Mouse (Mus musculus) thymus, postnatal 36 days (tissue): ENCODE results near the gene 4930412O13Rik.

ENCODE experiments used
- DNase-seq, 2 experiments: peaks; one replicate each; pipeline ENCODE4 v3.0.0; 2022; ENCODE audit warnings: mixed read lengths in 2 of 2

Gene 4930412O13Rik

GRCm38 (mm10) chr2:9881051-9881591 is at the start of gene 4930412O13Rik:
Gene 4930412O13Rik (plus strand): TSS chr2:9881252.
- peak in 1 of 2 experiments; percentile 42 for DNase-seq

DNA sequence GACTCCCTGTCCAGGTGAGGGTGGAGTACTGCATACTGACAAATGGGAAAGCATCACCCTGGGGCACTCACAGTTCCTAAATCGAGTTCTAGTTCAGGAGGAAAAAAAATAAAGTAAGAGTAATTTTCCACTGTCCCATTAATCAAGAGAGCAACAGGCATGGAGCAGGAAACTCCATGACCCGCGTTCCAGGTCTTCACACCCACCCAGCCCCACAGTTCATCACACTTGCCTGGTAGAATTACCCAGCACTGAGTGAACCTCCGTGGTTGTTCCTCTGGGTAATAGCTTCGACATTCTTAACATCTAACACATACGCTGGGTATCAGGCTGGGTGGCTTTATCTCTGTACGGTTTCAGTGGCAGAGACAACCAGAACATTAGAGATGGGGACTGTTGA is 47.3 kb upstream of the 4930412O13Rik start:
- DNase-seq = no peak

- DNase-seq = no peak
These were observed 45.9 kb upstream of the 4930412O13Rik start for GRCm38 (mm10) chr2:9835195-9835594.

DNA sequence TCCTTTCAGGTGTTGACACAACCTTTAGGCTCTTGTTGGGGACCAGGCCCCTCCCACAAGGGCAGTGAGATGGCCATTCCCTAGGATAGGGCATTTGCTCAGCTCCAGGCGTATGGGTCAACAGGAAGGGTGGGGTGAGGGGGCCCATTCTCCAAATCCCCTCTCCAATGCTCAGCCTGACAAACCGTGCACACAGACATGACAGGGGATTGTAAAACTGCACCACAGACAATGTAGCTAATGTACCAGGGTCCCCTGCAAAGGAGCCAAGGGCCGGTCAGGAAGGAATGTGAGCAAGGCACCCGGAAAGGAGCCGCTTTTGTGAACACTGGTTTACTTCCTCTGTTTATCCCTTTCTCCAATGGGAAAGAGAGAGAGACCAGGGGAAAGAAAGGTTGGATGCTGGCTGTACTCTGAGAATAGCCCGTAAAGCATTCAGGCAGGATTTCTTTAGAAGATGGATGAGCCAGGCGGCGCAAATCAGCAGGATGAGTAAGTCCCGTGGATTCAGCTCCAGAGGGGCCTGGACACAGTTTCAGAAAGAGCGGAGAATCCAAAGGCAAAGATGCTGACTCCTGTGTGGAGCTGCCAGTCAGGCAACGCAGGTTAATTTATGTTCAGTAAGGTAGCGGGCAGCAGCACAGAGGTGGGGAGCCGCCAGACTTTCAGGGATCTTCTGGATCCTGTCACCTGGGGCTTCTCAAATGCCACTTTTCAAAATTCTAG is 28.0 kb upstream of the 4930412O13Rik start:
- DNase-seq = no peak

DNA sequence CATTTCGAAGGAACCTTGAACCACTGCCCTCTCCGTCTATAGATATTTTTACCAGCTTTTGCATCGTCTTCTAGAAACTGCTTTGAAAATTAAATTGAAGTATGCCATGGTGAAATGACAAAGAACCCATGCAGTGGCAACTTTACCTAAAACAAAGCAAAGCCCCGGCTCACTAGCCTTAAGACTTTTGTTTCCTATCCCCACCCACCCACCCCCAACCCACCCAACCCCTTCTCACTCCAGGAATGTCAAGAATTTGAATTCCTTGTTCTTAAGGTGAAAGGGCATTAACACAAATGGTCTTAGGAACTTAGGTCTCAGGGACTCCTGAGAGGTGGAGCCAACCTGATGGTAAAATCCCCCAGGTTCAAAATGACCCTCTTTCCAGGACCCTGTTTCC is 25.2 kb upstream of the 4930412O13Rik start:
- DNase-seq = no peak

DNA sequence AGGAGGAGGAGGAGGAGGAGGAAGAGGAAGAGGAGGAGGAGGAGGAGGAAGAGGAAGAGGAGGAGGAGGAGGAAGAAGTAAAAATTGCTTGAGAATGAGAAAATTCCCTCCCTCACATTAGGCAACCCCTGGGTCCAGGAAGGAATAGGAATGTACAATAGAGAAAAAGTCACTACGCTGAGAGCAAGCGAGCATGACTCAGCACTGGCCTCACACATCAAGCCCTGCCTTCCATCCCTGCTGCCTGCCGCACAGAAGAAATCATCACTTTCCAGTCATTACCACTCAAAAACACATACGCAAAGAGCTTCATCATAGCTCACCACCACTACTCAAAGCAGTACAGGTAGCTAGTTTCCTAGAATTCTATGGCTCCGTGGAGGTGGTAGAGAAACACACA is 20.4 kb upstream of the 4930412O13Rik start:
- DNase-seq = no peak

DNA sequence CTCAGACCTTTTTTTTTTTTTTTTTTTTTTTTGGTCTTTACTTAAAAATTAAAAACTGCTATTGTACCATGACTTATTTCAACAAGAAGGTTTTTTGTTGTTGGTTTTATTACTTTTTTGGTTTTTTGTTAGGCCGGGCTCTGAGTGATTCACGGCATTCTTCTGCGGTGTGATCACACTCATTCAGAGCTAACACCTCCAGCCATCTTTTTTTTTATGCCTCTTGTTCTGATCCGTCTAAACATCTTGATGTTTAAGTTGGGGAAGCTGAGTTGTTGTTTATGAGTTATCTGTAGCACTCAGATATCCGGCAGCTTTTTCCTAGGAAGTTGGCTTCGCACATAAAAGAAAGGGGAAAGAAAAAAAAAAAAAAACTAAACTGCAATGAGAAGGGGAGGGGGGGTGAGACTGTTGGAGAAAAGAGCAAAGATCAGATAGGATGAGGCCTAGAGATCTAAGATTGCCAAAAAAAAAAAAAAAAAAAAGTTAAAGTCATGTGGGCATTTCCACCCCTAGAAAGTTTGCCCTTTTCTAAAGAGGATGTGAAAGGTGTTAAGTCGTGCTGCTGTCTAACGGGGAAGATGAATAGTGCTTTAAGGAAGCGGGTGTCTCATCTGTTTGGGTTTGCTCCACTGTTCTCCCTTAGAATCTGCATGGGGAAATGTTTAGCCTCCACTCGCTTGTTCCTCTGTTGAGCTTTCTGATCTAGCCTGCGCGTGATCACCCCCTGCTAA is 13.8 kb upstream of the 4930412O13Rik start:
- no peak for DNase-seq

DNA sequence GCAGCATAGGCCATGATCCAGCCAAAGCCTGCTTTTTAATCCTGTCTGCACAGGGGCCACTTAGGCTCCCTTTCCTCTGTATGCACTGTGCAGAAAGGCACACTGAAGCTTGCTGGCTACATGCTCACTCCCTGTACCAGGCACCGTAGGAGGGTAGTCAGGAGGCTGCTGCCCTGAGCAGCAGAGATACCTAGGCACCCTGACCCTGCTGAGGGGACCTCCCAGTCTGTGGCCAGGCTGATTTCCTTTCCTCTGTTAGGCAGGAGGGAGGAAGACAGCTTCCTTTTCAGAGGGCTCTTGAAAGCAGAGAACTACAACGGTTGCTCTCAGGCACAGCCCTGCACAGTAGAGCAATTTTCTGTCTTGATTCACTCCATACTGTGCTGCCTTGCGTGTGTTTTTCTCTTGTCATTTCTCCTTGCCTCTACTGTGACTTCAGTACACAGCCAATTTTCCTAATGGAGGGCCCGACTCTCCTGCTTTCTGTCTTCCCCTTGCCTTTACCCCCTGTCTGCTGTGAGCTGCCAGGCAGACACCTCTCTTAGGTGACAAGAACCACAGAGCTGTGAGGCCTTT is 9.8 kb upstream of the 4930412O13Rik start:
- peak; percentile 51 to 65 for DNase-seq

DNA sequence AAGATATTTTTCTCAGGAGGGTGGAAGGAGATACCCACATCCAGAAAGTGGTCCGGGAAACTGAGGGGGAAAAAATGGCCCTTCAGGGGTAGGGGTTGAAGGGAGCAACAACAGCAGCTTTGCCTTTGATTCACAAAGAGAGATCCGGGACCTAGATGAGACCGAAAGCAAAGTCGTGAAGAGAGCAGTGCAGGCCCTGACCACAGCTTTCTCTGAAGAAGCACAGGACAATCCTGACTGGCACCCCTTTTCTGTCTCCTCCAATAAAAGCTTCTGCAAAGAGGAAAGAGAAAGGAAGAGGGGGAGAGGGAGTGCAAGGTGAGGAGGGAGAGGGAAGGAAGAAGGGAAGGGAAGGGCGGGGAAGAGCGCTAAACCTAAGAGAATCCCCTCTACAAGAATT is 9.3 kb upstream of the 4930412O13Rik start:
- peak in 1 of 2 experiments; percentile 44 for DNase-seq

DNA sequence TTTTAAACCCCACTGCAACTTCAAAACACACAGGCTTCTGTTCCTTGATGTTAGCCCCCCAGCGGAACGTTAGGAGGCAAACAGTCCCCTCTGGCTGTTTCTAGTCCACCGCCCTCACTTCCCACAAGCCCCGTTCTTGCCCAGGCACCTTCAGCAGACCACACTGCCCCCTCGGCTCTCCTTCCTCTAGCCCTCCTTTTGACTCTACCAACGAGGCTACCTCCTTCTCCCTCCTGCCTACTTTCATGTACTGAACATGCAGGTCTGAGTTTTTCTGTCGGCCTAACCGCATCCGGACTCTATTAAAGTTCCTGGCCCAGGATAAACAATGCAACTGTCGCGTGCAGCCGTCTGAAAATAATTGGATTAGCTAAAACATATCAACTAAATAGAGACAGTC is 8.4 kb upstream of the 4930412O13Rik start:
- DNase-seq = peak; percentile 46

DNA sequence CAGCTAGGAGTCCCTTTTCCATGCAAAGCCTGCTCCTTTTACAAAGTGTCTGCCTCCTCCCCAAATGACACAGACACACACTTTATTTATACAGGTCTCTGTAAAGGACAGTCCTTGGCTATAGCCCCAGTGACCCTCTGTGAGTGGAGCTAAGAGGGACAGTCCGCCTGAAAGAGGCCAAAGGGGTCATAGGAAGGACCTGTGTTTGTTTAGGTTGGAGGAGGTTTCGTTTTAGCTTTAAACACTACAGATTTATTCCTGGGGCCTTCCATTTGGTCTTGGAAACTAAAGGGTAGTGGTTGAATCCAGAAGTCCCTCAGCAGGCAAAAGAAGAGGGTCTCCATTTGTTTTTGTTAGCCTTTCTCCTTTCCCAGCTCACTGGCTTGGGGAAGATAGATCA is 7.3 kb upstream of the 4930412O13Rik start:
- no peak for DNase-seq

DNA sequence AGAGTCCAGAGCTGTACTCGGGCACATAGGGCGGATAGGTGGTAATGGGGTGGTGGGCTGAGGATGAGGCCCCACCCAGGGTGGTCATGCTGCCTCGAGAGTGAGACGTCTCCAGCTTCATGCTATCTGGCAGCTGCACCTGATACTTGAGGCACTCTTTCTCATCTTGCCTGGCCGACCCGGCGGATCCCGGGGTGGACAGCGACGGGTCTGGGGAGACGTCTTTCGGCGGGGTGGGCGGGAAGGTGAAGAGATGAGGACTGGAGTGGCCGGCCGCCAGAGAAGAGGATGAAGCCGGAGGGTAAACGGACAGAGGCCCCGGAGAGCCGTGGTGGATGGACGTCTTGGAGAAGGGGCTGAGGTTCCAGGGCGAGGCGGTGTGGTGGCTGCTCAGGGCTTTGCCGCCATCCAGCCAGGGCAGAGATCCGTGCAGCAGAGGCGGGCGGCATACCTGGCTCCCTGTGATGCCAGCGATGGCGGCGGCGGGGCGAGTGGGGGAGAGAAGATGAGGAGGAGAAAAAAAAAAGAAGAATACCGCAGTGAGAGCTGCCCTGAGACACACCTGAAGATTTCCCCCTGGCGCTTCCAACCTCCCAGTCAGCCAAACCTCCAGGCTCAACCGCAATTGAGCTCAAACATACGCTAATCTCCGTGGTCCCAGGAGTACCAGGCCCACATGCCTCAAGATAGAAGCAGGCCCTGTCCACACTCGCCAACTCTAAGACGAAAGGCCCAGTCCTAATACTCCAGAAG is 6.4 kb upstream of the 4930412O13Rik start:
- peak; percentile 26 to 59 for DNase-seq

DNA sequence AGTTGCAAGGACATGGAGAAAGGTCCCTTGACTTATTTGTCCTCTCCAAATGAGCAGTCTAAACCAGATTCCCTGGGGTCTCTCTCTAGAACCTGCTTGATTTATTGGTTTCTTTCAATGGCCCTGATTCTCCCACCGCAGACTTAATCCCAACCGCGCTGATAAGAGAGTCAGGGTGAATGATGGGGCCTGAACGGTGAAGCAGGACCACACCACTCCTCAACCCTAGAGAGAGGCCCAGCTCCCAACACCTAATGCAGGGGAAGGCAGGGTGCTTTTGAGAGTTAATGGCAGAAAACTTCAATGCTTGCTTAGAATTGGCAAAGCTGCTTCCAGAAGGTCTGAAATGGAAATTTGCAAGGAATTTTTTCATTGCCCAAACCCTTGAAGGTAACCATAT is 5.8 kb upstream of the 4930412O13Rik start:
- DNase-seq = no peak

GRCm38 (mm10) chr2:9875676-9876357 is 5.2 kb upstream of the 4930412O13Rik start:
- peak; percentile 60 to 68 for DNase-seq

DNA sequence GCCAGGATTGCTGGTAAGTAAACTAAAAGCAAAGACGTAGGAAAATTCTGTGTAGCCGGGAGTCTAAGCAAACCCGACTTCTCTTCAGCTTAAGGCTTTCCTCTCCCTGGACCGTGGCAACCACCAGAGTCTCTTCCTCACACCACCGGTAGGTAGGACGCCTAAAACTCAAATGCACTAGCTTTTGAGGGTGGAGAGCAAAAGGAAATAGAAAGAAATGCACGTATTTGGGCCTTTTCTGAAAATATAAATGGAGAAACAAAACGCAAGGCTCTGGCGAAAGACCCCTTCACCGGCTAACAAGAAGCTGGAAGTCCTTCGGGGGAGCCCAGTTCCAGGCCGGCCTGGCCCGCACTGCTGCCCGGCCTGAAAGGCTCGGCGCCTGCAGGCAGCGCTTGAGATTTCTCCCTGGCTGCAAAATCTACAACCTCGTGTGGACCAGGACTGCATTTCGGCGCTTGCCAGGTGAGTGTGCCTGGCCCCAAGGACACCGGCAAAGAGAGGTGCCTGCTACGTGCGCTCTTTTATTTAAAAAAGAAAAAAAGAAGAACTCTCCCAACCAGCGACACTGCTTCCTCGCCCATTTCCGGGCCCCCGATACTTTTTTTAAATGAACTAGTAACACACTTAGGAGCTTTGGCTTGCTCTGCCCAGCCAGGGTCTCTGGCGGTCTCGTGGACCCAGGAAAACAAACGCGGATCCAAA is 4.3 kb upstream of the 4930412O13Rik start:
- DNase-seq = peak; percentile 64

GRCm38 (mm10) chr2:9877326-9877690 is 3.7 kb upstream of the 4930412O13Rik start:
- no peak for DNase-seq

DNA sequence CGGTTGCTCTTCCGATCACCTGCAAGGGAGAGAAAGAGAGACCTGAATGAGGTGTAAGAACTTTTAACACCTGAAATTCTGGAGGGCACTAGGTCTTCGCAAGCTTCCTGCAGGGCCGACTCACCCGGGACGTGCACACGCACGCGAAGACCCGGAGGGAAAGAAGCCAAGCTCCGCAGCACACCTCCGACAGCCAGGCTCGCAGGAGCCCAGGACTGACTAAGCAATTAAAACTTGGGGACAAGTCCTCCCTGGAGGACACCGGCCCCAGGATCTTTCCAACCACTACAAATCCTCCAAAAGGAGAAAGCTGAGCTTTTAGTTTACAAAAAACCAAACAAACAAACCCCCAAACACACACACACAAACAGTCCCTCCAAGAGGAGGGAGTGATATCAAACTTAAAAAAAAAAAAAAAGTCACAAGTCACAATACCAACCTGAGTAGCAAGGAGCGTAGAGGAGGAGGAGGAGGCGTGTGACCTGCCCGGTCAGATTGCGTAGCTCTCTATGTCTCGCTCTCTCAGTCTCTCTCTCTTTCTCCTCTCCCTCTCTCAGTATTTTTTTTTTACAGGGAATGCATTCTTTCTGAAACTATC is 3.0 kb upstream of the 4930412O13Rik start:
- peak; percentile 61 to 64 for DNase-seq

DNA sequence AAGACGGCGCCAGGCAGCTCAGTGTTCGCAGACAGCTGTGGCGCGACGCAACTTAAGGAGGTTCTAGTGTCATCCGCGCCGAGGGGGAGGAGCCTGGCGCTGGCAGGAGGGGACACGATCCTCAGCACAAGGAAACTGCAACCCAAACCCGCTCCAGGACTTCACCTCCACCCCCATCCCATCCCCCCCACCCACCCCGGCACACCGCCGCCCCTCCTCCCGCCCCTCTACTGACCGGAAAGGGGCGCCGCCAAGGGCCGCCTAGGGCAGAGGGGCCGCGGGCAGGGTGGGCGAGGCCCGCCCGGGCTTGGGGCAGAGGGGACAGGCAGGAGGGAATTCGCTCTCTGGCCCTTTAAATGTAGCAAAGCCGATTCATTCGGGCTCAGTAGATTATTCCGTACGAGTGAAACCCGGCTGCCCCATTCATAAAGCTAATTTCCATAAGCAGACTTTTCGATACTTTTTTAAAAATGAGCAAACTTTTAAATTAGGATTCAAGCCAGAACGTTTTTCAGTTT is 2.4 kb upstream of the 4930412O13Rik start:
- DNase-seq = peak; percentile 84 to 89

GRCm38 (mm10) chr2:9879092-9879491 is 2.0 kb upstream of the 4930412O13Rik start:
- no peak for DNase-seq

DNA sequence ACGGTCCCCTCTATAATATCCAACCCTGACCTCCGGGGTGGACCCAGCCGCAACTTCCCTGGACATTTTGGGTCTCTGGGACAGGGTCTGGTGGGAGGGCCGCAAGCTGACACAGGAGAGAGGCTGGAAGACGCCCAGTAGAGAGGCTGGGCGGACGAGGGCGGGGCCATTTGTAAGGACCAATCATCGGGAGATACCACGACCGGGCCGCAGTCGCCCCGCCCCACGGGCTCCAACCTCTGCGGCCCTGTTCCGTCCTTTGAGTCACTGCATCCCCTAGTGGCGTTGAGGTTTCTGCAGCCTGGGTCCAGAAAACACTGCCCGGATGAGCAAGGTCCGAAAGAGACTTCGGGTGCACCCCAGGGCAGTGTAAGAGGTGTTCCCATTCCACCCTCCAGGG is 1.6 kb upstream of the 4930412O13Rik start:
- peak; percentile 95 to 97 for DNase-seq

DNA sequence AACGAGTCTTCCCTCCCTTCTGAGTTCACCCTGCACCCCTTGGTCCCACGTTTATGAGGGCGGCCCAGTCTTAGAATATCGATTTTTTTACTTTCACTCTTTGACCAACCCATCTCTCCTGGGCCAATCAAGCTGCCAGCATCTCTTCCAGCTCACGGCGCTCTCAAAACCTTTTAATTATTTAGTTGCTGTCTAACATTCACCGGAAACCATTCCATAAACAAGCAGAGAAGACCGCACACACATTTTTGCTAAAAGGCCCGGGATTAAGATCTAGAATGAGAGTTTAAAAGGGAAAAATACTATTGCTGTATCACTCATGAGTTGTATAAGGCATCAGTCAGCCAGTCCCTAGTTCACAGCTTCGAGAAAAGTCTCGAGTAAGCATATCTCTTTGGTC is 781 bp upstream of the 4930412O13Rik start:
- DNase-seq = no peak
